Mouse (Mus musculus) layer of hippocampus, adult 8-10 months (tissue): ENCODE data around the gene Gjb3. TPM values are rescaled to one million over a fixed set of nuclear protein-coding genes. Genes with fewer than 3 reads are reported as not detected.
A peak's percentile ranks its signal among the peaks of the same experiment; 100 is the strongest.

Source experiments
- DNase-seq, 2 experiments: peaks; one replicate each; pipeline ENCODE4 v3.0.0; 2022; ENCODE audit warnings: low spot score in 2 of 2
- total RNA-seq, 4 experiments: library from RNA; stranded (reverse); gene quantifications; 2 replicates each; pipeline ENCODE4 v1.2.4; 2022

Gjb3 gene
- total RNA-seq: under 1 TPM in 3 of 4 experiments, not detected in 1; 0.27 to 0.39 (median 0.39) TPM

- no peak for DNase-seq
Measured at GRCm38 (mm10) chr4:127330181-127331100, at the start of gene Gjb3. TSS of gene Gjb3 (minus strand) at chr4:127330844.

- DNase-seq: no peak
Measured at GRCm38 (mm10) chr4:127377344-127377743, 46.7 kb upstream of the Gjb3 start.

- no peak for DNase-seq
Measured at GRCm38 (mm10) chr4:127375541-127376177, 45.0 kb upstream of the Gjb3 start.

- DNase-seq: no peak
Measured at GRCm38 (mm10) chr4:127374645-127375044, 44.0 kb upstream of the Gjb3 start.

GRCm38 (mm10) chr4:127373491-127373890 is 42.8 kb upstream of the Gjb3 start:
- no peak for DNase-seq

- DNase-seq: no peak
Measured at GRCm38 (mm10) chr4:127371546-127371945, 40.9 kb upstream of the Gjb3 start.

- no peak for DNase-seq
Measured at GRCm38 (mm10) chr4:127370447-127370846, 39.8 kb upstream of the Gjb3 start.

- DNase-seq: peak in 1 of 2 experiments; percentile 61
Measured at GRCm38 (mm10) chr4:127368379-127368973, 37.8 kb upstream of the Gjb3 start.

- DNase-seq: no peak
Measured at GRCm38 (mm10) chr4:127365834-127366233, 35.2 kb upstream of the Gjb3 start.

GRCm38 (mm10) chr4:127365433-127365832 is 34.8 kb upstream of the Gjb3 start:
- no peak for DNase-seq

- no peak for DNase-seq
Measured at GRCm38 (mm10) chr4:127364431-127364830, 33.8 kb upstream of the Gjb3 start.

GRCm38 (mm10) chr4:127363331-127363730 is 32.7 kb upstream of the Gjb3 start:
- DNase-seq: no peak

- no peak for DNase-seq
Measured at GRCm38 (mm10) chr4:127362520-127362919, 31.9 kb upstream of the Gjb3 start.

GRCm38 (mm10) chr4:127358018-127358417 is 27.4 kb upstream of the Gjb3 start, which contains the start of gene Gjb5:
TSS of gene Gjb5 (minus strand) at chr4:127358181.
- DNase-seq: no peak

GRCm38 (mm10) chr4:127354506-127355485 is 24.2 kb upstream of the Gjb3 start:
- peak; percentile 30 to 40 for DNase-seq

- no peak for DNase-seq
Measured at GRCm38 (mm10) chr4:127353951-127354438, 23.4 kb upstream of the Gjb3 start, which contains the start of gene Gjb4. TSS of gene Gjb4 (minus strand) at chr4:127354081.

- DNase-seq: no peak
Measured at GRCm38 (mm10) chr4:127352594-127352993, 21.9 kb upstream of the Gjb3 start.

- DNase-seq: no peak
Measured at GRCm38 (mm10) chr4:127349560-127350300, 19.1 kb upstream of the Gjb3 start.

GRCm38 (mm10) chr4:127345000-127345399 is 14.4 kb upstream of the Gjb3 start:
- DNase-seq: no peak

- no peak for DNase-seq
Measured at GRCm38 (mm10) chr4:127341372-127341771, 10.7 kb upstream of the Gjb3 start.
